Mouse (Mus musculus) lung, embryonic 16.5 days (tissue): ENCODE measurements around the gene Gm973. TPM values are rescaled to one million over a fixed set of nuclear protein-coding genes. Genes with fewer than 3 reads are reported as not detected.

Experiments used
- ATAC-seq: fragments of 200-750 bp; cut with Nextera tagmentation; 2 replicates; pipeline ENCODE4 v1.8.0; 2017; ENCODE audit warnings: low read depth, mild to moderate bottlenecking, moderate library complexity
- H3K27ac ChIP-seq: fragments of 300-500 bp; sonication (generic); 2 replicates; pipeline ENCODE4 v1.5.1; 2014; ENCODE audit warnings: mild to moderate bottlenecking, control low read depth, low read length
- H3K27me3 ChIP-seq: fragments of 300-500 bp; sonication (generic); 2 replicates; pipeline ENCODE4 v1.6.1; 2014; ENCODE audit warnings: low read depth, low read length, mixed read lengths; ENCODE audit not compliant: control insufficient read depth, insufficient read depth
- H3K36me3 ChIP-seq: fragments of 300-500 bp; sonication (generic); 2 replicates; pipeline ENCODE4 v1.6.1; 2014; ENCODE audit warnings: low read length; ENCODE audit not compliant: control insufficient read depth, insufficient read depth
- H3K4me1 ChIP-seq: fragments of 300-500 bp; sonication (generic); replicated peaks from 2 replicates; pipeline ENCODE4 v1.6.1; 2014; ENCODE audit warnings: low read length, mixed read lengths; ENCODE audit not compliant: control insufficient read depth, insufficient read depth
- H3K4me2 ChIP-seq: fragments of 300-500 bp; sonication (generic); 2 replicates; pipeline ENCODE4 v1.6.1; 2014; ENCODE audit warnings: low read depth, low read length, control low read depth
- H3K4me3 ChIP-seq: fragments of 300-500 bp; sonication (generic); 2 replicates; pipeline ENCODE4 v1.5.1; 2014; ENCODE audit warnings: mild to moderate bottlenecking, low read length, control low read depth
- H3K9ac ChIP-seq: fragments of 300-500 bp; sonication (generic); 2 replicates; pipeline ENCODE4 v1.6.1; 2014; ENCODE audit warnings: low read length, control low read depth
- H3K9me3 ChIP-seq: fragments of 300-500 bp; sonication (generic); 2 replicates; pipeline ENCODE4 v1.6.1; 2016; ENCODE audit warnings: low read length; ENCODE audit not compliant: control insufficient read depth
- WGBS: fragments of 180-500 bp; shearing (Covaris S2); extraction: QIAGEN DNeasy Blood & Tissue Kit; methylation state at CpG from one replicate; pipeline ENCODE4 v1.1.7; 2014; 5-methylcytosine and 5-hydroxymethylcytosine counted together
- polyA plus RNA-seq: library from polyadenylated mRNA; unstranded; fragments of >200 nt; fragmentation: Nextera tagmentation; extraction: Ambion mirVana; gene quantifications from 2 replicates; pipeline ENCODE4 v1.2.1, GENCODE M21; 2015

The Gm973 gene
- polyA plus RNA-seq, 1 experiment from 2014 or later: 2.0 TPM

DNA sequence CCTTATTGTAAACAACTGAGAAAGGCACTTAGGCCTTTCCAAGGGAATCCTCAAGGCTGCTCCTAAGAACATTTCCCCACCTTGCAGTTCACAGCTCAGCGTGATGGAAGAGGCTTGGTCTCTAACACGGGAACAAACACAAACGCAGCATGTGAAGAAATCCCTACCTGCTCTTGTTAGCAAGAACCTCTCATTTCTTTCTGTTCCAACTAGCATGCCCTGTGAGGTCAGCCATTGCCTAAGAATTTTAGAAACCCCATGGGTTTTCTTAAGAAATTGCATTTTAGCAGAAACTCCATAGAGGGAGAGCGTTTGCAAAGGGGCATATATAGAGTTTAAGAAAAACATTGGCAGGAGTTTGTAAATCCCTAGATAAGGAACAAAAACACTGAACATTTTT is 27.6 kb upstream of the Gm973 start:
- peak overlapping the region; percentile 82 for H3K27ac ChIP-seq
- H3K4me2 ChIP-seq: peak overlapping the region; percentile 23; the same call in 1 of the 2 replicates
- H3K9me3 ChIP-seq: no peaks in the 10 kb centered on the region
- peaks cover 49% of the 10 kb centered on the region for H3K4me1 ChIP-seq
- H3K9ac ChIP-seq: no peak overlapping the region
- no peaks in the 10 kb centered on the region for H3K27me3 ChIP-seq
- ATAC-seq: no peak
- H3K36me3 ChIP-seq: no peaks in the 10 kb centered on the region
- H3K4me3 ChIP-seq: no peak overlapping the region
- 10% methylated on average over 4 of the region's 4 CpGs for WGBS

DNA sequence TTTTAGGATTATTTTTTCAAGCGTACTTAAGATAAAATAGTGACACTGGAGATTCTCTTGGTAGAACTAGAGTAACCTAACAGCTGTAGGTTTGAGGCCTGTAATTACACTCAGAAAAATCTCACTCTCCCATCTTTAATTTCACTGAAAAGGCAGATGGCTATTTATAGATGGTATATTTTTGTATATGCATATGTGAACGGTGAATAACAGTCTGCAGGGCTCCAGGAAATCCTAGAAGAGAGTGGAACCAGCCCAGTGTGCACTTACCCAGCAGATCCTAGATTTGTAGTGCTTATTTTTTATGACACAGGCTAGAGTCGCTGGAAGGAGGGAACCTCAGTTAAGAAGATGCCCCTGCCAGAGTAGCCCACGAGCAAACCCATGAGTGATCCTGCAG is 27.1 kb upstream of the Gm973 start:
- Histone ChIP-seq H3K4me2 (no peak overlapping the region), H3K9ac (no peak overlapping the region; the same call in 1 of the 2 replicates), H3K27me3 (no peaks in the 10 kb centered on the region), H3K36me3 (no peaks in the 10 kb centered on the region), H3K27ac (peak overlapping the region; percentile 45), H3K9me3 (no peaks in the 10 kb centered on the region), H3K4me3 (no peak overlapping the region), H3K4me1 (peaks cover 49% of the 10 kb centered on the region)
- no peak for ATAC-seq
- 19% methylated on average over 4 of the region's 4 CpGs for whole genome bisulfite sequencing

DNA sequence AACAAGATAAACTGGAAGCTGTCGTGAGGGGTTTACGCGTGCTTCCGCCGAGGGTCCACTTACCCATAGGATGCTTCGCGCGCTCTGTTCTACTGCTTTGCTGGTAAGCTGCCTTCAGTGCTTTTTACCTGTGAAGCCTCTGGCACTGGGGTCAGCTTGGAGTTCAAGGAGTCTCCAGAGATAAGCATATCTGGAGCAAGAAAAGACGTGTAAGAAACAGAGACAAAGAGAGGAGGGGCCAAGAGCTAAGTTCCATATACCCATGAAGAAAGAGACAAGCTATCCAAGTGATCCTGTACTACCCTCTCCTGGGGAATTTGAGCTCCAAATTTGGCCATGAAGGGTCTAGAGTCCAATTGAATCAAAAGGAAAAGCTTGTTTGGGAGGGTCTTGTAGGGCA is 24.5 kb upstream of the Gm973 start:
- no peak for ATAC-seq
- WGBS: 55% methylated on average over 9 of the region's 9 CpGs
- no peaks in the 10 kb centered on the region for H3K36me3 ChIP-seq
- H3K9ac ChIP-seq: no peak overlapping the region
- H3K4me2 ChIP-seq: no peak overlapping the region
- H3K27ac ChIP-seq: peak overlapping the region; percentile 33; the same call in 1 of the 2 replicates
- peaks cover 44% of the 10 kb centered on the region for H3K4me1 ChIP-seq
- no peaks in the 10 kb centered on the region for H3K27me3 ChIP-seq
- no peaks in the 10 kb centered on the region for H3K9me3 ChIP-seq
- H3K4me3 ChIP-seq: no peak overlapping the region

DNA sequence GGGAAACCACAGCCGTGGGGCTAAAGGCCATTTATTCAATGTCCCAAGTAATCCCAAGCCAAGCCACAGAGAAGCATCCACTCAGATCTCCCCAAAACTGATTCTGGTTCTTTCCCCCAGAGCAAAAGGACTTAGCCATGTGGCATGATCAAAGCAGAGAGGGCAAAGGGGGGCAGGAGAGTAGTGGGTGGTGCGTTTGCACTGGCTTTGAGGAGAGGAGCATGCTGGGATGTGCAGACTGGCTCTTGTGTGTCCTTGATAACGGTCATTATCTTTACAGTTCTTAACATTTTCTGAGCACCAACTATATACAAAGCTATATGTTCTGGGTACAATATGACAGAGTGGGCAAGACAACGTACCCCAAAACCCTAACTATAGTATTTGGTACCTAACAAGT is 23.6 kb upstream of the Gm973 start:
- 61% methylated on average over 4 of the region's 4 CpGs for WGBS

DNA sequence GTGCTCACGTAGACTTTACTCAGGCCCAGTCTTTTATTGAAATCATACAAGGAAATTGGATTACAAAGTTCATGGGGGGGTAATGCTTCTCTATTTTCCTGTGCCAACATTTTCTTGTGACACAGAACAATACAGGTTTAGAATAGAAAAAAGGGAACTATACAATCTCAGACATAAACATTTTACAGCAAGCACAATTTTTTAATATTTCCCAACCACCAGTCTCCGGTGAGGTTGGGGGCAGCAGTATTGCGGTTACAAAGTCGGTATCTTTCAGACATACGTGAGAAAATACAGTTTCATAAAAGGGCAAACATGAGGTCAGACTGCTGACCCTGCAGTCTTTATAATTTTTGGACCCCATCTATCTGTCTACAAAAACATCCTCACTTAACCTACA is 20.1 kb upstream of the Gm973 start:
- no peaks in the 10 kb centered on the region for H3K27me3 ChIP-seq
- H3K36me3 ChIP-seq: no peaks in the 10 kb centered on the region
- no peak for ATAC-seq
- no peak overlapping the region for H3K27ac ChIP-seq
- 92% methylated on average over 5 of the region's 5 CpGs for WGBS
- no peak overlapping the region for H3K4me3 ChIP-seq
- H3K9ac ChIP-seq: no peak overlapping the region
- H3K4me1 ChIP-seq: peaks cover 22% of the 10 kb centered on the region
- no peak overlapping the region for H3K4me2 ChIP-seq
- no peaks in the 10 kb centered on the region for H3K9me3 ChIP-seq

More for the DNA sequence above, 23.6 kb upstream of the Gm973 start:
- Histone ChIP-seq H3K9me3 (no peaks in the 10 kb centered on the region), H3K4me1 (peaks cover 41% of the 10 kb centered on the region), H3K9ac (no peak overlapping the region), H3K4me3 (no peak overlapping the region), H3K27ac (no peak overlapping the region), H3K36me3 (no peaks in the 10 kb centered on the region), H3K27me3 (no peaks in the 10 kb centered on the region), H3K4me2 (no peak overlapping the region)
- ATAC-seq: no peak

DNA sequence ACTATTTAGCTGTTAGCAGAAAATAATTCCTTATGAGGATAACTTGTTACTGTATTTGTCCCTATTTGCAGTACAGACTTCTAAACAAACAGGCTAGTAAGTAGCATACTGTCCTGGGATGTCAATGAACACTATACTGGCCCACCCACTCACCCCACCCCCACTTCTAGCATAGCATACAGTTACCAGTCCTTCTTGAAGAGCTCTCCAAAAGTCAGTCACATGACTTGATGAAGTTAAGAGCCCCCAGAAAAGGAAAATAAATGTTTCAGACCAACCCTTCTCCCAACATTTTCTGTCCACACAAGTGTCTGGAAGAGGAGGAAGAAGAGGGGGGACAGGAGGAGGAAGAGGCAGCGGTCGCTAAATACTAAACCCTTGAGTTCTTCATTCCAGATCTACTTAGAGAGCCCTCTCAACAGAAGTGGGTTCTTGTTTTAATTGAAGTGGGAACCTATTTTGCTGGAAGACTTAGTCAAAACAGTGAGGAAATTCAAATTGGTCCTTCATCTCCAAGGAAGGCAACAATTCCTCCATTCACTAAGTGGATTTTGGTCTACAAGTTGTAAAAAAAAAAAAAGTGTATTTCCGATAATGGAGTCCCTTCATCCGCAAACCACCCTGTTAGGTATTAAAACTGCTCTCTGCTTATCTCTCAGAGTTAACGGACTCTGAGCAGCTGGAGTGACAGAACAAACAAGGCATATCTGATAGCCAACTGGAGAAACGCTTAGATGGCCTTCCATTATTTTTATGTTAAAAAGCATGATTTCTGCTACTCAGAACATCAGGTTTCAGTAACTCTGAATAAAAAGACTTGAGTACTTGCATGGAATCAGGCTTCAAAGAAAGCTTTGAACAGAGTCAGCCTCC is 18.1 kb upstream of the Gm973 start:
- no peak overlapping the region for H3K9ac ChIP-seq
- peak; percentile 78 for ATAC-seq
- 0 out of 2 replicates have a peak overlapping the region, but pooled peaks have one; percentile 11 for H3K4me2 ChIP-seq
- H3K27ac ChIP-seq: peak overlapping the region; percentile 61; the same call in 1 of the 2 replicates
- H3K36me3 ChIP-seq: no peaks in the 10 kb centered on the region
- H3K4me3 ChIP-seq: no peak overlapping the region
- no peaks in the 10 kb centered on the region for H3K27me3 ChIP-seq
- H3K4me1 ChIP-seq: peaks cover 6% of the 10 kb centered on the region
- no peaks in the 10 kb centered on the region for H3K9me3 ChIP-seq
- WGBS: 44% methylated on average over 6 of the region's 6 CpGs

DNA sequence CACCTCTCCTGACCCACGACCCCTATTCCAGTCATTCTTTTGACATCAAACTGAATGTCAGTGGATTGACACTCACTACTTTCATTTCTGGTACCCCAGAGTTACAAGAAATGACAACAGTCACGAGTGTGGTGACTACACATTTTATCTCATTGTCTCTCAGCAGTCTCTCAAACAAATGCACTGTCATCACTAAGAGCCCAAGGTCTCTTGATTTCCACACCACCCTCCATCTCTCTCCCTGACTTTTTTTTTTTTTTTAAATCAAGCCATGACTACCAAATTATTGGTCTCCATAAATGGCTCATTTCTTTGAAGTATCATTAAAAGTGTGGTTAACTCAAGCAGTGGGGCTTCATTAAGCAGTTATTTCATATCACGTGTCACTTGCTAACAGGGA is 16.7 kb upstream of the Gm973 start:
- Histone ChIP-seq H3K9me3 (no peaks in the 10 kb centered on the region), H3K9ac (no peak overlapping the region), H3K36me3 (no peaks in the 10 kb centered on the region), H3K27ac (peak overlapping the region; percentile 70), H3K4me2 (no peak overlapping the region), H3K27me3 (no peaks in the 10 kb centered on the region), H3K4me3 (no peak overlapping the region), H3K4me1 (peaks cover 11% of the 10 kb centered on the region)
- ATAC-seq: no peak
- WGBS: 78% methylated on average over 3 of the region's 3 CpGs

DNA sequence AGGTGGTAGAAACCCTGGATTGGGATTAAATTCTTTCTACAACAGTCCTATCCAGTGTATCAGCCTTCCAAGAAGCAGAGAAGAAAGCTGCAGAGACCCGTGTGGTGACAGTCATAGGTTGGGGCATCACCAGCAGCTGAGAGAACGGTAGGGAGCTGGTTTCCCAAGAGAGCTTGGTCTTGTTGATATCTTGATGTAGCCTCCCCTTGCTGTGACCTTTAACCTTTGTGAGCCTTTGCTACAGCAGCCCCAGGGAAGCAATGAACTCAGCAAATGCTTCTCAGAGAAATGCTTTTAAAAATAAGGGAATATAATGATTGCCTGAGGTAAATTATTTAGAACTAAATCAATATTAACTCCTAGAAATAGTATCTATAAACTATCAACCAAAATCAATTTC is 13.7 kb upstream of the Gm973 start:
- 69% methylated on average over 2 of the region's 2 CpGs for WGBS
- ATAC-seq: no peak
- Histone ChIP-seq H3K27me3 (no peaks in the 10 kb centered on the region), H3K36me3 (no peaks in the 10 kb centered on the region), H3K27ac (no peak overlapping the region), H3K4me3 (no peak overlapping the region), H3K9ac (no peak overlapping the region), H3K4me1 (peaks cover 9% of the 10 kb centered on the region), H3K4me2 (no peak overlapping the region), H3K9me3 (no peaks in the 10 kb centered on the region)

DNA sequence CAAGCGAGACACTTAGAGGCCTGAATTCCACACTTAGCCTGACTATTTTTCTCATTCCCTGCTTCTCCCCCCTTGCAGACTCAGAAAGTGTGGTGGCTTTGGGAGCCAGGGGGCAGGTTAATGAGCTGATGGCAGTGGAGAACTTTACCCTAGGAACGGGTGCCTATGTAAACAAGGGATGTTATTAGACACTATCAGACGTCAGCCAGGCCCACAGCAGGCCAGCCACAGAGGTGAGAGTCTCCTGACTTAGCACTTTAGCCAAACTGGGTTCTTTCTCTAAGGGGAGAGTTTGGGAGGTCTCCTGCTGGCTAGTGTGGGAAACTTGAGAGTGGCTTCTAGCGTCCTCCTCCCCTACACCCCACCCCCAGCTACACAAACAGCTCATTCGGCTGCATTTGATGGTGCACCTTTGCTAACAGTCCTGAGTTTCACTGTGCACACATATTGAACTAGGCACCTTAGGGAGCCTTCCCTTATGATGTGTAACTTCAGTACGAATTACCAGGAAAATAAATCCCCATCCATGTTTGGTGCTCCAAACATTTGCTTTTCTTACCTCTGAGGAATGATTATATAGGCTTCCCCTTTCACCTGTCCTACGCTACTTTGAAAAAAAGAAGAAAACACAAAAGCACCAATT is 12.3 kb upstream of the Gm973 start:
- 37% methylated on average over 7 of the region's 7 CpGs for WGBS
- Histone ChIP-seq H3K9ac (no peak overlapping the region), H3K9me3 (no peaks in the 10 kb centered on the region), H3K4me2 (no peak overlapping the region), H3K27me3 (no peaks in the 10 kb centered on the region), H3K27ac (no peak overlapping the region), H3K4me1 (peaks cover 14% of the 10 kb centered on the region), H3K36me3 (no peaks in the 10 kb centered on the region), H3K4me3 (no peak overlapping the region)
- ATAC-seq: no peak
